Mouse (Mus musculus) thymus, adult 2 months (tissue): ENCODE data around the gene Osmr. TPM values are rescaled to one million over a fixed set of nuclear protein-coding genes. Genes with fewer than 3 reads are reported as not detected.

ENCODE experiments used
- DNase-seq: peaks from one replicate; pipeline ENCODE4 v3.0.0; 2021
- H3K27ac ChIP-seq: fragments of 200-500 bp; 2 replicates; pipeline ENCODE4 v1.5.1; 2012; ENCODE audit warnings: low read length, control low read depth; ENCODE audit not compliant: control insufficient read depth, insufficient read depth
- H3K27me3 ChIP-seq: fragments of 200-500 bp; 2 replicates; pipeline ENCODE4 v1.6.1; 2012; ENCODE audit warnings: mild to moderate bottlenecking, low read length, moderate library complexity, mixed read lengths; ENCODE audit not compliant: control insufficient read depth, insufficient read depth
- H3K36me3 ChIP-seq: fragments of 200-500 bp; 2 replicates; pipeline ENCODE4 v1.6.1; 2012; ENCODE audit warnings: mild to moderate bottlenecking, low read length, moderate library complexity; ENCODE audit not compliant: control insufficient read depth, insufficient read depth
- H3K4me1 ChIP-seq: fragments of 200-500 bp; replicated peaks from 2 replicates; pipeline ENCODE4 v1.6.1; 2012; ENCODE audit warnings: low read length; ENCODE audit not compliant: control insufficient read depth, insufficient read depth
- H3K4me3 ChIP-seq: fragments of 200-500 bp; 2 replicates; pipeline ENCODE4 v1.5.1; 2012; ENCODE audit warnings: mild to moderate bottlenecking, low read length, control low read depth, moderate library complexity; ENCODE audit not compliant: control insufficient read depth, insufficient read depth
- CTCF ChIP-seq: fragments of 200-500 bp; IDR thresholded peaks from 2 replicates; pipeline ENCODE4 v1.5.1; 2012; ENCODE audit warnings: mild to moderate bottlenecking, control low read depth, low read length, moderate library complexity, borderline replicate concordance; ENCODE audit not compliant: control insufficient read depth, poor library complexity, insufficient read depth; ENCODE audit errors: extremely low read depth
- POLR2A ChIP-seq: fragments of 200-500 bp; IDR thresholded peaks from 2 replicates; pipeline ENCODE4 v1.6.1; 2012; ENCODE audit warnings: mild to moderate bottlenecking, low read length, control low read depth, moderate library complexity; ENCODE audit not compliant: control insufficient read depth, poor library complexity, insufficient read depth; ENCODE audit errors: extremely low read depth
- WGBS: fragments of 180-500 bp; shearing (Covaris S2); methylation state at CpG from one replicate; pipeline ENCODE4 v1.1.7; 2018; 5-methylcytosine and 5-hydroxymethylcytosine counted together
- polyA plus RNA-seq: library from polyadenylated mRNA; depleted of rRNA; stranded (reverse); fragments of >200 nt; gene quantifications from 2 replicates; pipeline ENCODE4 v1.2.3, GENCODE M21; 2012

Osmr gene
- polyA plus RNA-seq, 1 experiment = 5.2 TPM

DNA sequence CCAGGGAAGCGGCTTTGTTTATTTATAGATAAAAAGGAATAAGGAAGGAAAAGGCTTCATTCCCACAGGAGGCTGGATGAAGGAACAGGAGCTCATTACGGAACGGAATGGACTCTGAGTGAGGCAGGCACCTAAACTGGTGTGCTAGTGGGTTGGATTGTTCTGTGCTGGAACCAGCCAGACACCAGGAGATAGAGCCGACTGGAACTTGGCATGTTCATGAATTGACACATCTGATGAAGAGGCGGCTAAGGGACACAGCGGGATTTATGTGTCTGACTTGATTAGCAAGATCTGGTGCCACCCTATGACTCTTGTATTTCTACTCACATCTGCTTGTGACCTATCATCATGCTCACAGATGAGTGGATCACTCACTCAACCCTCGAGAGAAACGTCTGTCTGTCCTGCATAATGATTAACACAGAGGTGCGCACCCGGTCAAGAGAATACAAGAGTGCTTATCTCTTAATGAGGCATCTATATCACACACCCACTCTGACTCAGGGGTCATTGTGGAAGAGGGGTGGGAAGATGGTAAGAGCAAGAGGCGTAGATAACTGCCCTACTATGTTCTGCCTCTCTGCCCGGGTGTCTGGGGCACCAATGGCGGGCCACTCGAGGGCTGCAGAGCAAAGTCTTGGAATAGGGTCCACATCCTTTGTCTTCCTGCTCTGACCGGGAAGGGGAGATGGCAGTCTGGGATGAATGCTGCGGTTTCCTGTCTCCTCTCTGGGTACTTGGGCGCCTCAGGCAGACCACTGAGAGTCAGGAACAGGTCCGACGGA is 31.7 kb upstream of the Osmr start:
- 67% methylated on average over 19 of the region's 19 CpGs for WGBS
- Histone ChIP-seq H3K4me1 (no peaks in the 10 kb centered on the region), H3K27ac (no peak overlapping the region), H3K4me3 (no peak overlapping the region), H3K36me3 (no peaks in the 10 kb centered on the region), H3K27me3 (no peaks in the 10 kb centered on the region; the same call in 1 of the 2 replicates)
- TF ChIP-seq CTCF = no peak
- TF ChIP-seq POLR2A = no peak
- no peak for DNase-seq

DNA sequence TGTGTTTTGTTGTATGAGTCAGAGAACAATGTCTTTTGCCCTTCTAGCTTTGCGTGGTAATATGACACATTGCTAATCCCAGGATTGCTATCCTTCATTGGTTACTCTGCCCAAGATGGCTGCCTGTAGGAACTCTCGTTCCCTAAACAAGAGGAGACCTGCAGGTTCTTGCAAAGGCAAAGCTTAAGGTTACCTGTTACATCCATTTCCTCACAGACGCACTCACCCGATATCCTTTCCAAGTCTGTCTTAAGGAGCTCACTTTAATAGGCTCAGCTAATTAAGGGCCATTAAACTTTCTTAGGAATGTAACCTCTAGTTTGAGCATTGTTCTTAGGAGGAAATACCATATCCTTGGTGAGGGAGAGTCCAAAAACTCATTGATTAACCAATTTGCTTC is 31.0 kb upstream of the Osmr start:
- no peak overlapping the region for H3K4me3 ChIP-seq
- H3K4me1 ChIP-seq = no peaks in the 10 kb centered on the region
- H3K27ac ChIP-seq = no peak overlapping the region
- no peak for DNase-seq
- H3K27me3 ChIP-seq = no peaks in the 10 kb centered on the region; the same call in 1 of the 2 replicates
- TF ChIP-seq CTCF = no peak
- no peak for TF ChIP-seq POLR2A
- no peaks in the 10 kb centered on the region for H3K36me3 ChIP-seq
- WGBS = 87% methylated on average over 4 of the region's 4 CpGs

DNA sequence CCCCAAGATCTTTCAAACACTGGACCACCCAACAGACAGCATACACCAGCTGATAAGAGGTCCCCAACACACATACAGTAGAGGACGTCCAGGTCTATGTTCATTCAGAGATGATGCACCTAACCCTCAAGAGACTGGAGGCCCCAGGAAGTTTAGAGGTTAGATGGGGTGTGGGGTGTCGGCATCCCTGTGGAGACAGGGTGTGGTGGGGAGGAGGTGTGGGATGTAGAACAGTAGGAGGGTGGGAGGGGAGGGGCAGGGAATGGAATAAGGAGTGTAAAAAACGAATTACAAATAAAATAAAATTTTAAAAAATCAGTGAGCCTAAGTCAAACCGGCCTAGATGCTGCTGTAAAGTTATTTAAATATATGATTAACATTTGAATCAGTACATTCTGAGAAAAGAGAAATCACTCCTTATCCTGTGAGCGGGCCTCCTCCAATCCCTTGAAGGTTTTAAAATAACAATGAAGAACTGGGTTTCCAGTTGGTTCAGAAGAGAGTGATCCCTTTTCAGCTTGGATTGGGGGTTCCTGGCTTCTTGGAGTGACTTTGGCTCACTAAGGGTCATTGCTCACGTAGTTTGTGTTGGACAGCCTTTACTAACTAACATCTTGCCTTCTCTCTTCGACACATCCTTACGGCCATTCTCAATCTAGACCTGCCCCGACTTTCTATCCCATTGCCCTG is 28.7 kb upstream of the Osmr start:
- no peak overlapping the region for H3K27ac ChIP-seq
- DNase-seq = no peak
- 74% methylated on average over 9 of the region's 9 CpGs for WGBS
- H3K36me3 ChIP-seq = no peaks in the 10 kb centered on the region
- no peak overlapping the region for H3K4me3 ChIP-seq
- no peaks in the 10 kb centered on the region for H3K4me1 ChIP-seq
- no peak for TF ChIP-seq CTCF
- TF ChIP-seq POLR2A = no peak
- no peaks in the 10 kb centered on the region for H3K27me3 ChIP-seq

DNA sequence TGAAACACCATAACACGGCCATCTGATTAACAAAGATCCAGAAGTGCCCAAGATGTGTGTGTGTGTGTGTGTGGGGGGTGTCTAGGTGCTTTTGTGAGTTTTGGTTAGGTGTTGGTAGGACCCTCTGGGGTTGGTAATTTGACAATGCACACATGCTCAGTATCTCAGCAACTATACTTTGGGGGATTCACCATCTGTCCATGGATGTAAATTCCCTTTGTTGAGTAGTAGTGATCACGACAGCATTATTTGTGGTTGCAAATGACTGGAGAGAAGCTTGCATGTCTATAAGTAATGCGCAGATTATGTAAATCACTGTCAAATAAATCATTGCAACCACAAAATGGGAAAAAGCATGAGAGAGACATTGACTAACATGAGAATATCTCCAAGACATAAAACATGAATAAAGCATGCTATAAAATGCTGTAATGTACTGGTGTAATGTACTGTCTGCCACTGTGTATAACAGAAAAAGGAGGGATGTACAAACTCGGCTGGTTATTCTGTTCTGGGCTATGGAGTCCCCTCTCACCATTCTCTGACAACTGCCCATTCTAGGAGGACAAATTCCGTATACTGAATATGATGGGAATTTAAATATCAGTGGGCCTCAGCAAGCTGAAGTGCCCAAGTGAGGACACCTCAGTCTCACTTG is 27.3 kb upstream of the Osmr start:
- 84% methylated on average over 5 of the region's 5 CpGs for WGBS
- TF ChIP-seq CTCF (no peak), POLR2A (no peak)
- no peak for DNase-seq

DNA sequence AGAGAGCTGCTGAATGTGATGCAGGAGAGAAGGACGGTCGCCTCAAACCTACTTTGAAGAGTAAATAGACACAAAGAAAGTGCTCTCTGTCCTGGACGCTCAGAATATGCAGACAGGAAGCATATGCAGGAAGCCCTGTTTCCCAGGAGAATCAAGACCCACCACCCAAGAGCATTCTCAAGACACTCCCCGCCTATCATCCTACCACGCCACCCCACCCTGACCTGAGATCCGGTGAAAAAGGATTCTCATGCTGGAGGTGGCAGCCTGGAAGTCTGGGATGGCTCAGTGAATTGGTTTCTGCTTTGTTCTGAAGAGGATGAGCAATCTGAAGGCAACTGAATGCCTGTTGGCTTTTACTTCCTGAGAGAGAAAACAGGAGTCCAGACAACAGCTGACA is 26.5 kb upstream of the Osmr start:
- WGBS = 52% methylated on average over 6 of the region's 6 CpGs
- no peaks in the 10 kb centered on the region for H3K36me3 ChIP-seq
- TF ChIP-seq CTCF (no peak), POLR2A (no peak)

More for the DNA sequence above, 27.3 kb upstream of the Osmr start:
- Histone ChIP-seq H3K27me3 (no peaks in the 10 kb centered on the region), H3K4me1 (no peaks in the 10 kb centered on the region), H3K27ac (no peak overlapping the region), H3K36me3 (no peaks in the 10 kb centered on the region), H3K4me3 (no peak overlapping the region)

DNA sequence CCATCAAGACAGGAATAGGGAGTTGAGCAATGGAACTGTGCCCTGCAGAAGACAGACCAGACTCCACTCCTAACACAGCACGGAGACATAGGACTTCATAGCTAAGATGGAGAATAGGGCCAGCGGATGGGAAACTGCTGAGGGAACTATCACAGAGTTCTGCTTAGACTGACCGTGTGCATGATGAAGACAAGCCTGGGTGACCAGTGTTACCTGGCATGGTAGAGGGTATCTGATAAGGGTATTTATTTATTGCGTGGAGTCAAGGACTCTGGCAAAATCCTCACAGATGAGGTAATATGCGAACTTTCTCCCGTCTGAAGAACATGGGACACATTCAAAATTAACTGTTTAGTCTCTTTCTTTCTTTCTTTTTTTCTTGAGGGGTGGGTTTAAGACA is 9.5 kb upstream of the Osmr start:
- TF ChIP-seq CTCF (no peak), POLR2A (no peak)
- 94% methylated on average over 6 of the region's 6 CpGs for WGBS
- no peak for DNase-seq

More for the DNA sequence above, 26.5 kb upstream of the Osmr start:
- no peak overlapping the region for H3K4me3 ChIP-seq
- no peaks in the 10 kb centered on the region for H3K4me1 ChIP-seq
- DNase-seq = no peak
- no peaks in the 10 kb centered on the region for H3K27me3 ChIP-seq
- no peak overlapping the region for H3K27ac ChIP-seq

DNA sequence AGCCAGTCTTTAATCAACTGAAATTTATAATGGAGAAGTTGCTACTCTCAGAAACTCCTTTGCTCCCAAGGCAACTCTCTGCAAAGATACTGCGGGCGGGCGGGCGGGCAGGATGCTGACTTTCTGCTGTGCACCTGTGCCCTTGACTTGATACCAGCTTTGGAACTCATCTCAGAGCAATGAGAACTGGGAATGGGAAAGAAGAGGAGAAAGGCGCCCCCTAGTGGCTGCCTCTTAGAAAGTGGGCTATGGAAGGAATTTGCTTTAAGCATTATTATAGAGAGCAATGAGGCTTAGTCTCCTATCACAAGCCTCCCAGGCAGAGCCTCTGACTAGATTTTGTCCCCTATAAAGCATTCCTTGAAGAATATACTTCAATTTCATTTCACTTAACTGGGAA is 9.0 kb upstream of the Osmr start:
- peak; percentile 40 for DNase-seq
- H3K36me3 ChIP-seq = no peaks in the 10 kb centered on the region
- no peaks in the 10 kb centered on the region for H3K27me3 ChIP-seq
- H3K27ac ChIP-seq = no peak overlapping the region
- H3K4me3 ChIP-seq = no peak overlapping the region
- 57% methylated on average over 5 of the region's 5 CpGs for WGBS
- TF ChIP-seq CTCF (no peak), POLR2A (no peak)
- H3K4me1 ChIP-seq = no peaks in the 10 kb centered on the region

More for the DNA sequence above, 9.5 kb upstream of the Osmr start:
- H3K36me3 ChIP-seq = no peaks in the 10 kb centered on the region
- no peaks in the 10 kb centered on the region for H3K27me3 ChIP-seq
- H3K27ac ChIP-seq = no peak overlapping the region
- H3K4me3 ChIP-seq = no peak overlapping the region
- H3K4me1 ChIP-seq = no peaks in the 10 kb centered on the region
